Mouse (Mus musculus): ENCODE measurements at regions not wholly inside any gene's neighbourhood (a gene's known extent, or its start where the extent isn't known, plus 50 kb on each side); places are given as distances from the start of the nearest gene placed in this dataset.
"Not testable (repeated sequence)": the region's sequence is repeated elsewhere in the genome, so short reads cannot be mapped to it uniquely, and the experiment has no call there.

GRCm38 (mm10) chr12:107182091-107182655, 306.3 kb upstream of the 3110018I06Rik start:
- DNase-seq, result no peak

- DNase-seq, result no peak
Measured at GRCm38 (mm10) chr12:107183283-107183682, 305.1 kb upstream of the 3110018I06Rik start.

- DNase-seq, result no peak
Measured at GRCm38 (mm10) chr12:107184426-107184825, 304.0 kb upstream of the 3110018I06Rik start.

GRCm38 (mm10) chr12:107186361-107186760, 302.1 kb upstream of the 3110018I06Rik start:
- DNase-seq, result no peak

GRCm38 (mm10) chr12:107188055-107188454, 300.4 kb upstream of the 3110018I06Rik start:
- no peak for DNase-seq

- no peak for DNase-seq
Measured at GRCm38 (mm10) chr12:107198389-107199018, 289.9 kb upstream of the 3110018I06Rik start.

GRCm38 (mm10) chr12:107200903-107201302, 287.5 kb upstream of the 3110018I06Rik start:
- DNase-seq, result no peak

GRCm38 (mm10) chr12:107208826-107209225, 279.6 kb upstream of the 3110018I06Rik start:
- DNase-seq, result not testable (repeated sequence)

GRCm38 (mm10) chr12:107212826-107213225, 275.6 kb upstream of the 3110018I06Rik start:
- DNase-seq, result no peak

- no peak for DNase-seq
Measured at GRCm38 (mm10) chr12:107216119-107216518, 272.3 kb upstream of the 3110018I06Rik start.

- no peak for DNase-seq
Measured at GRCm38 (mm10) chr12:107221276-107221970, 267.0 kb upstream of the 3110018I06Rik start.

- DNase-seq, result no peak
Measured at GRCm38 (mm10) chr12:107222106-107222505, 266.3 kb upstream of the 3110018I06Rik start.

GRCm38 (mm10) chr12:107230097-107230496, 258.3 kb upstream of the 3110018I06Rik start:
- peak in 1 of 2 experiments; percentile 7 for DNase-seq

- no peak for DNase-seq
Measured at GRCm38 (mm10) chr12:107231629-107232028, 256.8 kb upstream of the 3110018I06Rik start.

- no peak for DNase-seq
Measured at GRCm38 (mm10) chr12:107250747-107251470, 237.5 kb upstream of the 3110018I06Rik start.

GRCm38 (mm10) chr12:107251981-107252380, 236.5 kb upstream of the 3110018I06Rik start:
- no peak for DNase-seq

- DNase-seq, result no peak
Measured at GRCm38 (mm10) chr12:107262076-107262475, 226.4 kb upstream of the 3110018I06Rik start.

GRCm38 (mm10) chr12:107262516-107262915, 225.9 kb upstream of the 3110018I06Rik start:
- DNase-seq, result no peak

- no peak for DNase-seq
Measured at GRCm38 (mm10) chr12:107266696-107267095, 221.7 kb upstream of the 3110018I06Rik start.

GRCm38 (mm10) chr12:107285622-107286021, 202.8 kb upstream of the 3110018I06Rik start:
- DNase-seq, result no peak

GRCm38 (mm10) chr12:107291377-107291776, 197.1 kb upstream of the 3110018I06Rik start:
- no peak for DNase-seq

GRCm38 (mm10) chr12:107307094-107307740, 181.2 kb upstream of the 3110018I06Rik start:
- no peak for DNase-seq

GRCm38 (mm10) chr12:107315446-107315845, 173.0 kb upstream of the 3110018I06Rik start:
- no peak for DNase-seq

All from kidney, postnatal 36 days (tissue).